Mouse (Mus musculus) olfactory bulb, adult 2 months (tissue): ENCODE measurements around the gene Ralgapa2.

Experiments
- CTCF ChIP-seq: fragments of 200-500 bp; IDR thresholded peaks from 2 replicates; pipeline ENCODE4 v1.5.1; 2012; ENCODE audit warnings: low read depth, mild to moderate bottlenecking, low read length, moderate library complexity; ENCODE audit not compliant: insufficient read depth
- POLR2A ChIP-seq: fragments of 200-500 bp; IDR thresholded peaks from 2 replicates; pipeline ENCODE4 v1.6.1; 2012; ENCODE audit warnings: mild to moderate bottlenecking, low read depth, low read length, moderate library complexity; ENCODE audit not compliant: insufficient read depth

GRCm38 (mm10) chr2:146290871-146291637 lies 221.1 kb downstream of the Ralgapa2 start:
- TF ChIP-seq CTCF (no peak), POLR2A (no peak)
